Mouse (Mus musculus): Measurements from ENCODE around the gene Pip4k2c. TPM values are rescaled to one million over a fixed set of nuclear protein-coding genes. Genes with fewer than 3 reads are reported as not detected.

The Pip4k2c gene
- total and polyA plus RNA-seq, 2 experiments from 2014 or later: 15.1 to 18.3 TPM

DNA sequence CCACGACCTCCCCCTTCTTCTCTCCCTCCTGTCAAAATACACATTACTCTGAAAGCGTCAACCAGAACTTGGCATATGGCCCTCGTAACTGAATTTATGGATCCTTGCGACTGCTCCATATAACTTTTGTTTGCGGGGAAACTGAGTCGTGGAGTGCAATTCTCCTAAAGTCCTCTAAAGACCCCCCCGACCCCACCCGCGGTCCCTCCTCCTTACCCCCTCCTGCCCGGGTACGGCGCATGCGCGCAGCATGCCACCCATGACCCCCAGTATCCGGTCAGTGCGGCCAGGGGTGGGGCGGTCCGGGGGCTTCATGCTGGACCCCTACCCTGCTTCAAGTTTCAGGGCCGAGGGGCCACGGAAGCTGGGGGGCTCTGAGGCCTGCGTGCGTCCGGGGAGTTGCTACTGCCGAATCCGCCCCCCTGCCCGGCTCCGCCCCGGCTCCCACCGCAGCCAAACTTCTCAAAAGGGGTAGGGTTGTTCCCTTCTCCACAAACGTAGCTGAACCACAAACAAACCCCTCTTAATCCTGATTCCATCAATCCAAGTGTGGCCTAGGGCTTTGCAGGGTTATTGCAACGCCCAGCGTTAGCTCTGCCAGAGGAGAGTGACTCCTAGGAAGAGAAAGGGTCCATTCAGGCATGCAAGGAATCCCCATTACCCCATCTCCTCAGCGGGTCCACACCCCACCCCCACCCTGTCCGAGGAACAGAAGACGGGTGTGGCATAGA, 21.6 kb downstream of the Pip4k2c start, which contains the start of gene Arhgef25:
TSS of gene Arhgef25 (minus strand) at position 433 of the 731 bp plus-strand sequence.
- ATAC-seq (ENCODE audit: low FRiP score): no peak

DNA sequence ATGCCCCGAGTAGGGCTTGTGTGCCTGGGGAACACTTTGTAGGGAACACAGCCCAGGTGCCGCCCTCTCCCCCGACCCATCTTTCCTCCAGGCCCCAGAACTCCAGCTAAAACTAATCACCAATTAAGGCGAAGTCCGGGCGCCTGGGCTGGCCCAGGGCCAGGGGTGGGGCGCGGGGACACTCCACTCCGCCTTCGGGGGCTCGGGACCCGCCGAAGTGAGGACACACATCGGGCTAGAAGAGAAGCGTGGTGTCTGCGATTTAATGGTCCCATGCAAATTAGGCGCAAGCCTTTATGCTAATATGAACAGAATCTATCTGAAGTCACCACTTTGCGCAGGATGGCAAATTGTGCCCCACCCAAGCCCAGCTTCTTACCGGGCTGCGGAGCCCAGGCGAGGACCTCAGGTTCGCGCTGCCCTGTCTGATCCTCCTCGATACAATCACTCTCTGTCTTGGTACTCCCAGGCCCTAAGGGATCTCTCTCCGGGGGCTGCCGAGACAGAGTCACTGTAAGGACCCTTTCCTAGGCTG, 22.2 kb downstream of the Pip4k2c start:
- TF ChIP-seq CTCF (IDR thresholded peaks at IDR 0.05): no peak
- Histone ChIP-seq H3K9me3 (ENCODE audit: low read length) (no peaks in the 10 kb centered on the region), H3K36me3 (ENCODE audit: insufficient read depth, low read length) (peaks cover 23% of the 10 kb centered on the region), H3K4me3 (ENCODE audit: low read depth, low read length) (peak overlapping the region; percentile 66), H3K27ac (ENCODE audit: low read depth, low read length) (0 out of 2 replicates have a peak overlapping the region, but pooled peaks have one; percentile 18), H3K27me3 (ENCODE audit: insufficient read depth, low read length) (no peaks in the 10 kb centered on the region), H3K9ac (replicated peaks; ENCODE audit: low read length, poor library complexity, severe bottlenecking) (peak overlapping the region; percentile 84), H3K4me2 (ENCODE audit: low read depth, low read length, poor library complexity, severe bottlenecking) (peak overlapping the region; percentile 98), H3K4me1 (ENCODE audit: insufficient read depth, low read length) (peaks cover 3% of the 10 kb centered on the region; the same call in 1 of the 2 replicates)
- 6% methylated on average over 26 of the region's 26 CpGs for WGBS
- no peak for DNase-seq (ENCODE audit: low spot score)
- no peak for ATAC-seq (ENCODE audit: low FRiP score)

More for the DNA sequence above, 21.6 kb downstream of the Pip4k2c start, which contains the start of gene Arhgef25:
- H3K9me3 ChIP-seq (ENCODE audit: low read length): no peaks in the 10 kb centered on the region
- no peaks in the 10 kb centered on the region for H3K27me3 ChIP-seq (ENCODE audit: insufficient read depth, low read length)
- peaks cover 3% of the 10 kb centered on the region; the same call in 1 of the 2 replicates for H3K4me1 ChIP-seq (ENCODE audit: insufficient read depth, low read length)
- peak within 1 kb of the TSS; percentile 66 for H3K4me3 ChIP-seq (ENCODE audit: low read depth, low read length)
- WGBS: 9% methylated on average over 34 of the region's 35 CpGs
- H3K9ac ChIP-seq (replicated peaks; ENCODE audit: low read length, poor library complexity, severe bottlenecking): peak within 1 kb of the TSS; percentile 84
- peak within 1 kb of the TSS; percentile 98 for H3K4me2 ChIP-seq (ENCODE audit: low read depth, low read length, poor library complexity, severe bottlenecking)
- H3K27ac ChIP-seq (ENCODE audit: low read depth, low read length): peak within 1 kb of the TSS; percentile 18; the same call in 1 of the 2 replicates
- H3K36me3 ChIP-seq (ENCODE audit: insufficient read depth, low read length): peaks cover 23% of the 10 kb centered on the region
- TF ChIP-seq CTCF (IDR thresholded peaks at IDR 0.05): no peak
- no peak for DNase-seq (ENCODE audit: low spot score)

DNA sequence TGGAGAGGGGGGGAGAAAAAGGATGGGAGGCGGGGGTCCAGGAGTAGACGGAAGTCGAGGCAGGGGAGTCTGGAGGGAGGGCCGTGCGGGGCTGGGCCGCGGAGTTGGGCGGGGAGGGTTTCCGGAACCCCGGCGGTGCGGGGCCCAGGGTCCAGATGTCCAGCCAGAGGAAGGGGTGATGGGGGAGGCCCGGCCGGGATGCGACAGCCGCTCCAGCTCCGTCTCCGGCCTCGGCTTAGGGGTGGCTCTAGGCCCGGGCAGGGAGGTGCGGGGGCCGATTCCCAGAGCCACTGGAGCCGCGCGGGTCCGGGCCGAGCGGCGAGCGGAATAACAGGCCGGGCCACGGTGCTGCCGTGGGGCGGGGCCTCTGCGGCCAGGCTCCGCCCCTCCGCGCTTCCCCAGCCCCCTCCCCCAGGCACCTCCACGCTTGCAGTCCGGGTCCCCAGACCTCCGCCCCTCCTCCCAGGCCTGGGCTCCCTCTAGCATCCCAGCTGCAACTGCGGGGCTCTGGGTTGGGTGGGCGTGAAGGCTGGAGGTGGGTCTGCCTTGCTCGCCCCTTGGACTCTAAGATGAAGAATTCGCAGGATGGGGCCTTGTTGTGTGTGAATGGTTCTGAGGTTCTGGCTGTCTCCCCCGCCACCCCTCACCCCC, 22.8 kb downstream of the Pip4k2c start:
- TF ChIP-seq CTCF (IDR thresholded peaks at IDR 0.05): no peak
- ATAC-seq (ENCODE audit: low FRiP score) (peak; percentile 73), DNase-seq (ENCODE audit: low spot score) (peak; percentile 74)
- Histone ChIP-seq H3K9ac (replicated peaks; ENCODE audit: low read length, poor library complexity, severe bottlenecking) (peak overlapping the region; percentile 84), H3K27me3 (ENCODE audit: insufficient read depth, low read length) (no peaks in the 10 kb centered on the region), H3K27ac (ENCODE audit: low read depth, low read length) (peak overlapping the region; percentile 18; the same call in 1 of the 2 replicates), H3K4me1 (ENCODE audit: insufficient read depth, low read length) (peaks cover 3% of the 10 kb centered on the region; the same call in 1 of the 2 replicates), H3K4me3 (ENCODE audit: low read depth, low read length) (peak overlapping the region; percentile 66), H3K9me3 (ENCODE audit: low read length) (no peaks in the 10 kb centered on the region), H3K36me3 (ENCODE audit: insufficient read depth, low read length) (peaks cover 23% of the 10 kb centered on the region), H3K4me2 (ENCODE audit: low read depth, low read length, poor library complexity, severe bottlenecking) (peak overlapping the region; percentile 98)
- WGBS: under 1% methylated on average over 37 of the region's 46 CpGs

DNA sequence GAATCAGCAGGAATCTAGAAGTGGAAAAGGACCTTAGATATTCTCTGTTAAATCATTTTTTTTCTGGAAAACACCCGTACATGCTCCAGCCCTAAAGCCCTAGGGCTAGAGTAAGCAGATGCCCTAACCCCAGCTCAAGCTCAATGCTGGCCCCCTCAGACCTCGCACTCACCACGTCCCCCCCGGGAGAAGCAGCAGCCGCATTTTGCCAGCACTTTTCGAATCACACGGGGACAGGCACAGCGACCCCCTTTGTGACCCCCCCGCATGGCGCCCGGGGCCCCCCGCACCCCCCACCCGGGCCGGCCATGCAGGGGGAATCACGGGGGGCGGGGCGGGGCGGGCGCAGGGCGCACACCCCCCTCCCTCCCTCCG, 23.3 kb downstream of the Pip4k2c start:
- DNase-seq (ENCODE audit: low spot score): no peak

DNA sequence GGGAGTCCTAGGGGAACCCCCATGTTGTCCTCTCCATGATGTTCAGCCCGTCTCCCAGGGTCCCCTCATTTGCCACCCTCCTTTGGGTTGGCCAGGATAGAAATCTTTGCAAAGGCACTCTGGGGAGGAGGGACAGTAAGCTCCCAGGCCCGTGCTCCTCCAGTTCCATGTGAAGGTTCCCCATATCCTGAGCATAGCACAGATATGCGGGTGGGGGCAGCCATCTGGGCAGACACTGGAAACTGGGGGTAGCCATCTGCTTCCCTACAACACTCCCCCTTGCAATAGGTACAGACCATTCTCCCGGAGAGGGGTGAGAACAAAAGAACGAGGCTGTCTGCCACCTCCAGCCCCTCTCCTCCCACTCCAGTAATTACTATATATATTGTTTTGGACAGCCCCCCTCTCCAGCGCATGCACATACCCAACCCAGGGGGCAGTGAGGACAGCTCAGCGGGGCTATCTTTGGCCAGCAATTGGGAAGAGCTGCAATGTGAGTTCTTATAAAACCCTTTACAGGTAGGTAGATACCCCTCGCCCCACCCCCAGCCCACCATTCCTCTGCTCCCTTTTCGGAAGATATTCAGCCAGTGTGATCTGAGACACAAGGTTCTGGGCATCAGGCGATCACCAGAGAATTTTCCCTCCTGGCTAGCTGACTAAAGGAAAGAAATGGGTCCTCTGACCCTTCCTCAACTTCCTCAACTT, 23.9 kb downstream of the Pip4k2c start:
- ATAC-seq (ENCODE audit: low FRiP score) (no peak), DNase-seq (ENCODE audit: low spot score) (no peak)
- no peak overlapping the region for H3K9ac ChIP-seq (replicated peaks; ENCODE audit: low read length, poor library complexity, severe bottlenecking)
- H3K4me2 ChIP-seq (ENCODE audit: low read depth, low read length, poor library complexity, severe bottlenecking): peak overlapping the region; percentile 98
- peak overlapping the region; percentile 66 for H3K4me3 ChIP-seq (ENCODE audit: low read depth, low read length)
- WGBS: 44% methylated on average over 10 of the region's 10 CpGs
- TF ChIP-seq CTCF (IDR thresholded peaks at IDR 0.05): no peak
- peaks cover 14% of the 10 kb centered on the region for H3K36me3 ChIP-seq (ENCODE audit: insufficient read depth, low read length)
- no peak overlapping the region for H3K27ac ChIP-seq (ENCODE audit: low read depth, low read length)
- no peaks in the 10 kb centered on the region for H3K27me3 ChIP-seq (ENCODE audit: insufficient read depth, low read length)
- no peaks in the 10 kb centered on the region for H3K9me3 ChIP-seq (ENCODE audit: low read length)
- peaks cover 3% of the 10 kb centered on the region; the same call in 1 of the 2 replicates for H3K4me1 ChIP-seq (ENCODE audit: insufficient read depth, low read length)

More for the DNA sequence above, 23.3 kb downstream of the Pip4k2c start:
- no peaks in the 10 kb centered on the region for H3K27me3 ChIP-seq (ENCODE audit: insufficient read depth, low read length)
- no peaks in the 10 kb centered on the region for H3K9me3 ChIP-seq (ENCODE audit: low read length)
- ATAC-seq (ENCODE audit: low FRiP score): no peak
- H3K4me1 ChIP-seq (ENCODE audit: insufficient read depth, low read length): peaks cover 3% of the 10 kb centered on the region; the same call in 1 of the 2 replicates
- TF ChIP-seq CTCF (IDR thresholded peaks at IDR 0.05): no peak
- peak overlapping the region; percentile 66 for H3K4me3 ChIP-seq (ENCODE audit: low read depth, low read length)
- H3K36me3 ChIP-seq (ENCODE audit: insufficient read depth, low read length): peaks cover 19% of the 10 kb centered on the region
- WGBS: 1% methylated on average over 17 of the region's 21 CpGs
- peak overlapping the region; percentile 84 for H3K9ac ChIP-seq (replicated peaks; ENCODE audit: low read length, poor library complexity, severe bottlenecking)
- H3K4me2 ChIP-seq (ENCODE audit: low read depth, low read length, poor library complexity, severe bottlenecking): peak overlapping the region; percentile 98
- no peak overlapping the region for H3K27ac ChIP-seq (ENCODE audit: low read depth, low read length)
